Mouse (Mus musculus) hindbrain, embryonic 10.5 days (tissue): ENCODE data around the gene Med1. TPM values are rescaled to one million over a fixed set of nuclear protein-coding genes. Genes with fewer than 3 reads are reported as not detected.
"Not testable (repeated sequence)": the region's sequence is repeated elsewhere in the genome, so short reads cannot be mapped to it uniquely, and the experiment has no call there.

Experiments
- DNase-seq: peaks from one replicate; pipeline ENCODE4 v3.0.0-alpha.2; 2017; ENCODE audit warnings: low spot score
- H3K27ac ChIP-seq: fragments of 300-500 bp; sonication (generic); 2 replicates; pipeline ENCODE4 v1.5.1; 2016; ENCODE audit warnings: mild to moderate bottlenecking, moderate library complexity
- H3K27me3 ChIP-seq: fragments of 300-500 bp; sonication (generic); 2 replicates; pipeline ENCODE4 v1.6.1; 2016; ENCODE audit warnings: mild to moderate bottlenecking; ENCODE audit not compliant: poor library complexity, insufficient read depth, severe bottlenecking
- H3K36me3 ChIP-seq: fragments of 300-500 bp; sonication (generic); 2 replicates; pipeline ENCODE4 v1.6.1; 2016; ENCODE audit warnings: mild to moderate bottlenecking, moderate library complexity
- H3K4me1 ChIP-seq: fragments of 300-500 bp; sonication (generic); replicated peaks from 2 replicates; pipeline ENCODE4 v1.6.1; 2016; ENCODE audit warnings: mild to moderate bottlenecking
- H3K4me3 ChIP-seq: fragments of 300-500 bp; sonication (generic); 2 replicates; pipeline ENCODE4 v1.5.1; 2016; ENCODE audit warnings: mild to moderate bottlenecking, moderate library complexity
- H3K9me3 ChIP-seq: fragments of 300-500 bp; sonication (generic); 2 replicates; pipeline ENCODE4 v1.6.1; 2016; ENCODE audit warnings: mild to moderate bottlenecking, moderate library complexity
- WGBS: fragments of 180-500 bp; shearing (Covaris S2); methylation state at CpG from one replicate; pipeline ENCODE4 v1.1.7; 2016; 5-methylcytosine and 5-hydroxymethylcytosine counted together
- polyA plus RNA-seq: library from polyadenylated mRNA; unstranded; fragments of >200 nt; fragmentation: Nextera tagmentation; extraction: Ambion mirVana; gene quantifications from 2 replicates; pipeline ENCODE4 v1.2.1, GENCODE M21; 2016

The Med1 gene
- polyA plus RNA-seq, 1 experiment from 2014 or later: 62.8 TPM

DNA sequence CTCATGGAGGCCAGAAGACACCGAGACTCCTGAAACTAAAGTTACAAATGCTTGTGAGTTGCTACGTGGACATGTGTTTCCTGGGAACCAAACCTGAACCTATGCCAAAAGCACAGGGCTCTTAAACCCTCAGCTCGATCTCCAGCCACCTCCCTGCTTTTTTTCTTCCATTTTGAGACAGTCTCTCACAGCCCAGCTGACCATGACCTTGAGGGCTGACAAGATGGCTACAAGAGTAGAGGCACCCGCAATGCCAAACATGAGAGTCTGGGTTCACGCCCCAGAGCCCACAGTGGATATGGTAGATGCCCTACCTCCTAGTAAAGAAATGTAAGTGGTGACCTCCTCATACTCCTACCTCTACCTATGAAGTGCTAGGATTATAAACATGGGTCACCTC is 2.3 kb downstream of the Med1 start:
- H3K9me3 ChIP-seq: no peaks in the 10 kb centered on the region
- DNase-seq: no peak
- 93% methylated on average over 5 of the region's 5 CpGs for WGBS
- no peak overlapping the region for H3K4me3 ChIP-seq
- H3K27ac ChIP-seq: no peak overlapping the region
- peaks cover 55% of the 10 kb centered on the region for H3K36me3 ChIP-seq
- no peaks in the 10 kb centered on the region for H3K27me3 ChIP-seq
- peaks cover 22% of the 10 kb centered on the region for H3K4me1 ChIP-seq

DNA sequence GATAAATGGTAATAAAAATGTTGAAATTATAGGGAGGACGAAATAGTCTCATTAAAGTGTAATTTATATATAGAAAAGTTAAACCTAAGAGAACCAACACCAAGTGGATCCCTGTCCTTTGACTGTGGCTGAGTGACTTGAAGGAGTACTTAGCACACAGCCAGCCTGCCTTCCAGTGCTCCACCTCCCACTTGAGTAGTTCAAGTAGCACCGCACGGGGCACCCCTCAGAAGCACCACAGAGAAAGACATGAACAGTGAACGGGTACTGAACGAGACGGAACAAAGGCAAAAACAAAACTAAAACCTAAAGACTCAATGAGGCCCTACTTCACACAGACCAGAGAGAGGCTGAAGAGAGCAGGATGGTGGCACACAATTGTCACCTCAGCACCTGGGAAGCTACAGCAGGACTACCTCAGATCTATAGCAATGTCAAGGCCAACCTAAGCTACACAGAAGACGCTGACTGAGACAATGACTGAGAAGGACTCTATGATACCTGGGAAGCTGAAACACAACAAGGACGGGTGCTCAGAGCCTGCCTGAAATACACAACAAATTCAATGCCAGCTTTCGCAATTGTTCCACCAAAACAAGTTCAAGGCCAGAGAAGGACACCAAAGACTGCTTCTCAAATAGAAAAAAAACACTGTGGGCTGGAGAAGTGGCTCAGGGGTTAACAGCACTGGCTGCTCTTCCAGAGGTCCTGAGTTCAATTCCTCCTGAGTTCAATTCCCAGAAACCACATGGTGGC is 5.3 kb downstream of the Med1 start:
- Histone ChIP-seq H3K4me1 (peaks cover 16% of the 10 kb centered on the region), H3K9me3 (peaks cover 7% of the 10 kb centered on the region; the same call in 1 of the 2 replicates), H3K36me3 (peaks cover 85% of the 10 kb centered on the region), H3K27ac (no peak overlapping the region), H3K27me3 (no peaks in the 10 kb centered on the region), H3K4me3 (no peak overlapping the region)
- 95% methylated on average over 9 of the region's 9 CpGs for WGBS
- DNase-seq: no peak

DNA sequence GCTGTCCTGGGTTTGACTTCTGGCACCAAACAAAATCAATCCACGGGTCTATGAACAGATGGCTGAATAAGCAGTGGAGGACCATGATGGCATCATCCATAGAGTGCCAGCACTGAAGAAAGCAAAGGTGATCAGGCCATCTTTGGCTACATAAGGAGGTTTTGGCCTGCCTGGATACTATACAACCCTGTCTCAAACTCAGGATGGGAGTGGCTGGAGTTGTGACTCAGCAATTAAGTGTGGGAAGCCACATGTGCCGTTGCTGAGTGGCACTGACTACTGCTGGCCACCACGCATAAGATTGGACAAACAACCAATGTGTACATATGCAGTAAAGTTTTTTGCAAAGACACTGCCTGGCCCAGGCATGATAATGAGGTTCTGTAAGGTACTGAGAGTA is 10.9 kb downstream of the Med1 start:
- not testable (repeated sequence) for H3K27me3 ChIP-seq, H3K27ac ChIP-seq, H3K9me3 ChIP-seq, H3K4me3 ChIP-seq, H3K4me1 ChIP-seq, DNase-seq
- 89% methylated on average over 3 of the region's 3 CpGs for WGBS
- peaks cover 97% of the 10 kb centered on the region for H3K36me3 ChIP-seq

- Histone ChIP-seq H3K27me3 (no peaks in the 10 kb centered on the region), H3K9me3 (no peaks in the 10 kb centered on the region), H3K36me3 (peaks cover 100% of the 10 kb centered on the region), H3K4me3 (no peak overlapping the region), H3K27ac (no peak overlapping the region), H3K4me1 (no peaks in the 10 kb centered on the region)
- 90% methylated on average over 1 of the region's 1 CpGs for WGBS
- no peak for DNase-seq
These were observed 24.7 kb downstream of the Med1 start for GRCm38 (mm10) chr11:98168400-98168799.

- peaks cover 65% of the 10 kb centered on the region for H3K36me3 ChIP-seq
- WGBS: 90% methylated on average over 6 of the region's 6 CpGs
- H3K27ac ChIP-seq: no peak overlapping the region
These were observed 38.0 kb downstream of the Med1 start for GRCm38 (mm10) chr11:98155094-98155493.

GRCm38 (mm10) chr11:98150625-98151156 is 42.4 kb downstream of the Med1 start:
- Histone ChIP-seq H3K36me3 (peaks cover 21% of the 10 kb centered on the region), H3K4me1 (peaks cover 25% of the 10 kb centered on the region), H3K27me3 (no peaks in the 10 kb centered on the region), H3K9me3 (no peaks in the 10 kb centered on the region), H3K4me3 (peak overlapping the region; percentile 98), H3K27ac (peak overlapping the region; percentile 96; the same call in 1 of the 2 replicates)
- WGBS: 15% methylated on average over 10 of the region's 10 CpGs
- DNase-seq: no peak

More at GRCm38 (mm10) chr11:98155094-98155493, 38.0 kb downstream of the Med1 start:
- no peak overlapping the region for H3K4me3 ChIP-seq
- no peaks in the 10 kb centered on the region for H3K27me3 ChIP-seq
- H3K9me3 ChIP-seq: no peaks in the 10 kb centered on the region
- peaks cover 1% of the 10 kb centered on the region; the same call in 1 of the 2 replicates for H3K4me1 ChIP-seq
- no peak for DNase-seq

DNA sequence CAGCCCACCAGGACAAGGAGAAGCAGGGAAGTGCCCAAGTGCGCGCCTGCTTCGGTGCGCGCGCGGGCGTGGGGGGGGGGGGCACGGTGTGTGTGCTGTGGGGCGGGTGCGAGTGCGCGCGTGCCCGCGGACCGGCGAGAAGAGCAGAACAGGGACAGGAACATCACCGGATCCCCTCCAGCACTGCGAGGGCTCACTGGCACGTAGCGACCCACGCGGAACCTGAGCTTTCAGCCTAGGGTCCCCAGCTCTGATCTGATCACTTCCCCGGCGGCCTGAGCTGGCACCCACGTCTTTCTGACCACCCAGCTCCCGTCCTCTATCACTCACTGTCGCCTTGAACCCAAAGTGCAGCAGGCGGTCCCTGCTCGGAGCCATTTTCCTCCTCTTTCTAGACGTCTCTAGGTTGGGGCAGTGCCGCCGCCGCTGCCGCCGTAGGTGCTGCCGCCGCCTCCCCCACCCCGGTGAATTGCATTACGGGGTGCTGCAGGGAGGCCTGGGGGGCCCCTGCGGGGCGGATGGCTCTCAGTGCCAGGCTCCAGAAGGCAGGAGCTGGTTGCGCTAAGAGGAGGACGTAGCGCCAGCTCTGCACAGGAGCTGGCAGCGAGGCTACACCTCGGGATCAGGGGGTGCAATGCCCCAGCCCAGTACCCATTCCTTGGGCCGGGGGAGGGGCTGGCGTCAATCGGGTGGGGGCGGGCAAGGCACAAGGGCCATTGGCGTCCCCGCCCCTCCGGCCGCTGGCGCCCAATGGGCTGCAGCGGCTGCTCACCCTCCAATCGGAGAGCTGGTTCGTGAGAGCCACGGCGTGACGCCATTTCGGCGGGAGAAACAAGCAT is 43.1 kb downstream of the Med1 start, which contains the start of gene Fbxl20:
Fbxl20 (minus strand) TSS at position 618 of the 839 bp plus-strand sequence.
- Histone ChIP-seq H3K27ac (peak within 1 kb of the TSS; percentile 96), H3K36me3 (peaks cover 14% of the 10 kb centered on the region), H3K9me3 (no peaks in the 10 kb centered on the region), H3K4me3 (peak within 1 kb of the TSS; percentile 98), H3K4me1 (peaks cover 25% of the 10 kb centered on the region), H3K27me3 (no peaks in the 10 kb centered on the region)
- DNase-seq: peak; percentile 95
- under 1% methylated on average over 58 of the region's 65 CpGs for WGBS

DNA sequence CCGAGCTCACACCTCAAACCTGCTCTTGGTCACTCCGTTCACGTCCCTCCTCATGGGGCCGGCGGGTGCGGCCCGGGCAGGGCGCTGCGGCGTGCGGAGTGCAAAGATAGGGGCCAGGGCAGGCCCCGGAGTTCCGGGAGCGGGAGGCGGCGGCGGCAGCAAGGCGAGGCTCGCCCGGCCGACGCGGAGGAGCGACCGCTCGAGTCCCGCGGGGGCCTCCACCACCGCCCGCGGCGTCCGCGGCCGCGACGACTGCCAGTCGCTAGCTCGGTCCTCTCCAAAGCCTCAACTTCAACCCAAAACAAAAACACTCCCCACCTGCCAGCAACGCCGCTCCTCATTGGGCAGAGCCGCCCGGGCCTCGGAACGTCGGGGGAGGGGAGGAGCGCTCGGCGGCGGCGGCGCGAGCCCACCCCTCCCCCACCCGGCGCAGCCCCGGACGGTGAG is 43.8 kb downstream of the Med1 start:
- peak overlapping the region; percentile 98 for H3K4me3 ChIP-seq
- under 1% methylated on average over 57 of the region's 57 CpGs for WGBS

DNA sequence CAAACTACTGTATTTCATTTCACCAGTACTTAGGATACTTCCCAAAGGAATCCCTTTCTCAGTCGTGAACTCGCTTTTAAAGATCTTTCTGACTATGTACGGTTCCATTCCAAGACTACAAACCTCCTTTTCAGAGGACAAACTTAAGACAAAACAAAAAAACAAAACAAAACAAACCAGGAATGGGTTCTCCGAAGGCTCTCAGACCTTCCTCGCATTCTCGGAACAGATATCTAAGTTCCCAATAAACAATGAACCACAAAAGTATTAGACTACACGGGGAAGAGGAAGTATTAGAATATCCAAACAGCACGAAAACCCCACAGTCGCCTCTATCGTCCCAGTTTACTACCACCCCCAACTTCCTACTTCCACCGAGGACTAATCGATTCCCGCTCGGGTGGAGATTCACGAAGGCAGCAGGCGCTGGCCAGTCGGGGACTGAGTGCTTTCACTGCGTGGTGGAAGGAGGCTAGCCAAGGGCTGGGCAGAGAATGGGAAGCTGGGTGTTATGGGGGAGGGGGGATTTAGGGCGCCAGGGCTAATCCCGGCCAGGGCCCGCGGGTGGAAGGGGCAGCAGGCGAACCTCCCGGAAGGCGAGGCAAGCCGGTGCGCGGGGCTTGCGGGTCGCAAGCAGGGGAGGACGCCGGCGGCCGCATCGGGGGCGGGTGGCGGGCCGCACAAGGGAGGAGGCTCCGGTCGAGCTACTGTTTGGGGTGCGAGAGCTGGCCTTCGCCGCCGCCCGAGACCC is 44.4 kb downstream of the Med1 start:
- Histone ChIP-seq H3K9me3 (no peaks in the 10 kb centered on the region), H3K4me1 (peaks cover 25% of the 10 kb centered on the region), H3K27ac (peak overlapping the region; percentile 96), H3K27me3 (no peaks in the 10 kb centered on the region), H3K4me3 (peak overlapping the region; percentile 98), H3K36me3 (peaks cover 3% of the 10 kb centered on the region; the same call in 1 of the 2 replicates)
- DNase-seq: no peak
- 3% methylated on average over 45 of the region's 45 CpGs for WGBS

More for the DNA sequence above, 43.8 kb downstream of the Med1 start:
- DNase-seq: peak; percentile 96
- peaks cover 7% of the 10 kb centered on the region for H3K36me3 ChIP-seq
- H3K4me1 ChIP-seq: peaks cover 25% of the 10 kb centered on the region
- no peaks in the 10 kb centered on the region for H3K27me3 ChIP-seq
- H3K9me3 ChIP-seq: no peaks in the 10 kb centered on the region
- H3K27ac ChIP-seq: peak overlapping the region; percentile 96

GRCm38 (mm10) chr11:98145856-98146255 is 47.2 kb downstream of the Med1 start:
- Histone ChIP-seq H3K27ac (no peak overlapping the region), H3K36me3 (peaks cover 9% of the 10 kb centered on the region), H3K4me3 (no peak overlapping the region), H3K9me3 (no peaks in the 10 kb centered on the region), H3K27me3 (no peaks in the 10 kb centered on the region), H3K4me1 (peaks cover 25% of the 10 kb centered on the region)
- WGBS: 85% methylated on average over 7 of the region's 7 CpGs
- DNase-seq: no peak

DNA sequence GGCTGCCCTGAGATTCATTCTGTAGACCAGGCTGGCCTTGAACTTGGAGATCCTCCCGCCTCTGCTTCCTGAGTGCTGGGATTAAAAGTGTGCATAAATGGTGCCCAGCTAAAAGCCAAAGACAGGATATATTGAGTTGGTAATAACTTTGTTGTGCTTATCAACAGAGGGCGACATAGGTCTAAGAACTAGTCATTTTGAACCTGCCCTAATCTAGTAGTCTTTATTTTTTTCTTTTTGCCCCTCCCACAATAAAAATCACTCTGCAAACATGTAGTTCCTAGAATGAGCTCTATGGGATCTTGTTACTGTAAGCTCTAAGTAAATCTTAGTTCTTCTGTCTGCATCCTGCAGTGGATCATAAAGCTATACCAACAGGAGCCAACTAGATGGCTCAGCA is 50.5 kb downstream of the Med1 start:
- H3K4me3 ChIP-seq: no peak overlapping the region
- peaks cover 4% of the 10 kb centered on the region for H3K4me1 ChIP-seq
- no peak overlapping the region for H3K27ac ChIP-seq
- no peaks in the 10 kb centered on the region for H3K9me3 ChIP-seq
- no peak for DNase-seq
- WGBS: 86% methylated on average over 2 of the region's 2 CpGs
- H3K36me3 ChIP-seq: peaks cover 15% of the 10 kb centered on the region
- no peaks in the 10 kb centered on the region for H3K27me3 ChIP-seq

GRCm38 (mm10) chr11:98138894-98139293 is 54.2 kb downstream of the Med1 start:
- 90% methylated on average over 7 of the region's 7 CpGs for whole genome bisulfite sequencing

More at GRCm38 (mm10) chr11:98138894-98139293, 54.2 kb downstream of the Med1 start:
- Histone ChIP-seq H3K27ac (no peak overlapping the region), H3K4me3 (no peak overlapping the region), H3K4me1 (no peaks in the 10 kb centered on the region), H3K27me3 (no peaks in the 10 kb centered on the region), H3K9me3 (no peaks in the 10 kb centered on the region), H3K36me3 (peaks cover 15% of the 10 kb centered on the region)
- DNase-seq: no peak
